Mouse (Mus musculus) CH12.LX (cell line): Measurements from ENCODE around the gene Sema3g.

ENCODE experiments used
- CTCF ChIP-seq, 2 experiments: IDR thresholded peaks in 1 of 2; conservative IDR thresholded peaks in 1 of 2; 2 replicates each; pipeline ENCODE4 v1.5.1; 2011 to 2012; ENCODE audit warnings: low read depth in 2 of 2, low read length in 2 of 2, improper control_type of control experiment in 1 of 2, inconsistent platforms in 1 of 2, mild to moderate bottlenecking in 1 of 2, moderate library complexity in 1 of 2
- EP300 ChIP-seq: IDR thresholded peaks from 2 replicates; pipeline ENCODE4 v1.6.1; 2011; ENCODE audit warnings: low read length, improper control_type of control experiment
- ETS1 ChIP-seq: conservative IDR thresholded peaks from 2 replicates; pipeline ENCODE4 v1.6.1; 2012; ENCODE audit warnings: low read depth, mild to moderate bottlenecking, inconsistent platforms, low read length, improper control_type of control experiment, moderate library complexity
- MAX ChIP-seq: IDR thresholded peaks from 2 replicates; pipeline ENCODE4 v1.6.1; 2011; ENCODE audit warnings: low read length, improper control_type of control experiment
- MEF2A ChIP-seq: IDR thresholded peaks from 2 replicates; pipeline ENCODE4 v1.6.1; 2014; ENCODE audit warnings: low read depth, mild to moderate bottlenecking, inconsistent platforms, low read length, improper control_type of control experiment, borderline replicate concordance
- MYC ChIP-seq: IDR thresholded peaks from 2 replicates; pipeline ENCODE4 v1.6.1; 2011; ENCODE audit warnings: low read depth, mild to moderate bottlenecking, improper control_type of control experiment, low read length
- POLR2A ChIP-seq: IDR thresholded peaks from 2 replicates; pipeline ENCODE4 v1.6.1; 2011; ENCODE audit warnings: low read depth, mild to moderate bottlenecking, improper control_type of control experiment, low read length
- POLR2AphosphoS2 ChIP-seq: IDR thresholded peaks from 2 replicates; pipeline ENCODE4 v1.6.1; 2011; ENCODE audit warnings: low read depth, low read length, improper control_type of control experiment
- SMC3 ChIP-seq: IDR thresholded peaks from 2 replicates; pipeline ENCODE4 v1.6.1; 2011; ENCODE audit warnings: low read depth, low read length, improper control_type of control experiment
- ZMIZ1 ChIP-seq: IDR thresholded peaks from 2 replicates; pipeline ENCODE4 v1.6.1; 2012; ENCODE audit warnings: low read depth, mild to moderate bottlenecking, inconsistent platforms, low read length, improper control_type of control experiment
- ZNF384 ChIP-seq: IDR thresholded peaks from 2 replicates; pipeline ENCODE4 v1.6.1; 2012; ENCODE audit warnings: low read depth, low read length, improper control_type of control experiment, inconsistent platforms

DNA sequence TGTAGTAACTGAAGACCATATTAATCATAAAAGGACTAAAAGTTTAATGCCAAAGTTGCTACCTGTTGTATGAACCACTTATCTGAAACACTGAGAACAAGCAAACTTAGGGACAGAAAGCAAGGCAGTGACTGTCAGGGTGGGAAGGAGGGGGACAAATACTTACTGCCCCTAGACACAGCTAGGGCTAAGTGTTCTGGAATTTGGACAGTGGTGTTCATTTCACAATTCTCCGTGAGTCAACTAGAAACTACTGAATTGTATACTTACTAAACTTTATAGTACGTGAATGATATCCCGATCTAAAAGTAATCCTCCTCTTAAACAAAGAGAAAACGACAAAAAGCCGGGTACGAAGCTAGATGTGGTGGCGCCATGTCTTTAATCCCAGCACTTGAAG is 18.1 kb upstream of the Sema3g start:
- TF ChIP-seq EP300 (no peak), MAX (no peak), ZNF384 (no peak), POLR2A (no peak; the same call in 1 of the 2 replicates), ZMIZ1 (no peak), CTCF (conservative IDR thresholded peaks at IDR 0.05 in 1 of 2, IDR thresholded peaks at IDR 0.05 in 1 of 2; ENCODE audit: low read depth in 2 of 2, low read length in 2 of 2) (no peak), MEF2A (no peak), POLR2AphosphoS2 (no peak), ETS1 (no peak), SMC3 (no peak), MYC (no peak)
